ENCODE assay signal across 23 mouse cellular contexts in genomic region chr14:121670016-121670415, GRCm38 (mm10).
DNase-seq lines count a peak whose midpoint lies in the region; ATAC-seq lines count a peak whose summit lies in the region.
"Had no signal": no experiment of that assay in that cellular context is flagged by ENCODE, and none has a peak within 500 bp of the region (broad histone marks: within the 10 kb centered on the region; RNA-seq: fewer than 3 reads in every experiment).

No protein-coding gene starts in this region.

- H3K27ac ChIP-seq in kidney, embryonic 15.5 days, result peak overlapping the region; percentile 27; the same call in 1 of the 2 replicates
- H3K27ac ChIP-seq in liver, embryonic 11.5 days (ENCODE audit: low read depth, low read length), result no peak overlapping the region
- H3K27ac ChIP-seq: forebrain, embryonic 15.5 days; gastrocnemius, adult 2 months; heart, embryonic 15.5 days; hindbrain, embryonic 10.5 days; hindbrain, embryonic 13.5 days; intestine, embryonic 15.5 days had no signal

- 69% methylated on average over 5 of the region's 5 CpGs for WGBS in kidney, embryonic 15.5 days
- WGBS in liver, embryonic 11.5 days, result 89% methylated on average over 5 of the region's 5 CpGs

- DNase-seq in kidney, postnatal 14 days, result no peak
- peak; percentile 70 for DNase-seq in adipocyte (ENCODE audit: low spot score)
- peak; percentile 49 for DNase-seq in brain, adult 2 months (ENCODE audit: low read depth, low spot score)
- DNase-seq in retina, embryonic 14.5 days (ENCODE audit: low spot score), result no peak
- no peak for DNase-seq in liver, embryonic 11.5 days (ENCODE audit: low spot score)
- DNase-seq: adrenal gland, adult 8-10 months; adrenal gland, postnatal 25 days; cerebellum, adult 11-12 months; cerebellum, adult 9-10 months; gastrocnemius, adult 2 months; gastrocnemius, postnatal 25 days; heart, adult 18-20 months; heart, postnatal 10 days; heart, postnatal 36 days had no signal

- H3K4me3 ChIP-seq in kidney, embryonic 15.5 days (replicated peaks), result no peak overlapping the region
- H3K4me3 ChIP-seq in liver, embryonic 11.5 days (ENCODE audit: low read depth, low read length), result no peak overlapping the region
- H3K4me3 ChIP-seq: forebrain, embryonic 15.5 days; gastrocnemius, adult 2 months; heart, embryonic 12.5 days; heart, embryonic 15.5 days; hindbrain, embryonic 10.5 days; hindbrain, embryonic 13.5 days; intestine, embryonic 15.5 days had no signal

- ATAC-seq in kidney, embryonic 15.5 days (replicated peaks; ENCODE audit: low FRiP score), result no peak
- no peak for ATAC-seq in liver, embryonic 11.5 days (replicated peaks; ENCODE audit: low FRiP score)
- ATAC-seq: CD4-positive, CD25-positive, alpha-beta regulatory T cell, adult 4 months; forebrain, embryonic 15.5 days; hindbrain, embryonic 16.5 days; intestine, embryonic 15.5 days had no signal

- peaks cover 10% of the 10 kb centered on the region for H3K36me3 ChIP-seq in kidney, embryonic 15.5 days
- H3K36me3 ChIP-seq in liver, embryonic 11.5 days (ENCODE audit: control insufficient read depth, insufficient read depth, low read length), result no peaks in the 10 kb centered on the region; the same call in 1 of the 2 replicates
- H3K36me3 ChIP-seq: forebrain, embryonic 15.5 days; heart, embryonic 15.5 days; hindbrain, embryonic 13.5 days had no signal

- H3K4me2 ChIP-seq in kidney, embryonic 15.5 days, result no peak overlapping the region
- no peak overlapping the region for H3K4me2 ChIP-seq in liver, embryonic 11.5 days
- H3K4me2 ChIP-seq: forebrain, embryonic 15.5 days; heart, embryonic 12.5 days; heart, embryonic 15.5 days; hindbrain, embryonic 13.5 days; intestine, embryonic 15.5 days had no signal

- H3K27me3 ChIP-seq in kidney, embryonic 15.5 days, result no peaks in the 10 kb centered on the region
- H3K27me3 ChIP-seq in liver, embryonic 11.5 days (replicated peaks; ENCODE audit: control insufficient read depth, insufficient read depth, low read length), result no peaks in the 10 kb centered on the region
- H3K27me3 ChIP-seq: forebrain, embryonic 15.5 days; heart, embryonic 12.5 days; heart, embryonic 15.5 days; hindbrain, embryonic 13.5 days; intestine, embryonic 15.5 days had no signal

- peaks cover 15% of the 10 kb centered on the region for H3K4me1 ChIP-seq in kidney, embryonic 15.5 days
- H3K4me1 ChIP-seq in liver, embryonic 11.5 days (replicated peaks; ENCODE audit: control insufficient read depth, insufficient read depth, low read length), result no peaks in the 10 kb centered on the region
- H3K4me1 ChIP-seq: forebrain, embryonic 15.5 days; heart, embryonic 12.5 days; heart, embryonic 15.5 days; hindbrain, embryonic 13.5 days had no signal

- H3K9ac ChIP-seq in kidney, embryonic 15.5 days, result no peak overlapping the region
- H3K9ac ChIP-seq in liver, embryonic 11.5 days (ENCODE audit: low read depth, low read length), result no peak overlapping the region
- H3K9ac ChIP-seq: forebrain, embryonic 15.5 days; heart, embryonic 12.5 days; heart, embryonic 15.5 days; hindbrain, embryonic 13.5 days; intestine, embryonic 15.5 days had no signal

- no peaks in the 10 kb centered on the region for H3K9me3 ChIP-seq in kidney, embryonic 15.5 days (replicated peaks)
- H3K9me3 ChIP-seq in liver, embryonic 11.5 days (ENCODE audit: control insufficient read depth, low read length), result no peaks in the 10 kb centered on the region
- H3K9me3 ChIP-seq: forebrain, embryonic 15.5 days; heart, embryonic 15.5 days; intestine, embryonic 15.5 days had no signal

Comparison
In these comparisons a context has a peak if more than half of its experiments do, and no peak if none do; other contexts are left out.
1. DNase-seq: peak in adipocyte (single experiment) and brain, adult 2 months (single experiment); none in kidney, postnatal 14 days (single experiment), retina, embryonic 14.5 days (single experiment) and liver, embryonic 11.5 days (single experiment).